Mouse (Mus musculus) spleen, adult 2 months (tissue): ENCODE results near the gene Nckap5.

Experiments
- CTCF ChIP-seq: fragments of 200-500 bp; IDR thresholded peaks from 2 replicates; pipeline ENCODE4 v1.5.1; 2011; ENCODE audit warnings: mild to moderate bottlenecking, inconsistent platforms; ENCODE audit not compliant: insufficient read depth, insufficient read length, insufficient replicate concordance; ENCODE audit errors: extremely low read depth
- POLR2A ChIP-seq: fragments of 200-500 bp; IDR thresholded peaks from 2 replicates; pipeline ENCODE4 v1.6.1; 2011; ENCODE audit warnings: low read depth, low read length, inconsistent platforms

DNA sequence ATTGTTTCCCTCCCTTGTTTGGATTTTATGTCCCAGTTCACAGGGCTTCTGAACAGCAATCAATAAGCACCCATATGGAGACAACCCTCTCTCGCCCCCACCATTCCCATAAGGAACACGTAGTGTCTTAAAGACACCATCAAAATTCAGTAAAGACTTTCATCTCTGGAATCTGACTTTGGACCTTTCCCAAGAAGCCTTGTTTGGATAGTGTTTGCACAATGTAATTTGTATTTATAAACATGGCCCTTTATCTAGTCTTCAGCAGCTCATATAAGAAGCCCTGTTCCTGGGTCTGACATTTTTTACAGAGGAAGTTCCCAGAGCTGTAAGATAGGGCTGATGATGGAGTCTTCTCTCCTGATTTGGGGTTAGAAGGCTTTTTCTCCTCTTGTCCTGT, 359.7 kb downstream of the Nckap5 start:
- TF ChIP-seq POLR2A: no peak
- TF ChIP-seq CTCF: no peak
